Comparison of ENCODE assay signal across 11 mouse cellular contexts in the genomic region with DNA sequence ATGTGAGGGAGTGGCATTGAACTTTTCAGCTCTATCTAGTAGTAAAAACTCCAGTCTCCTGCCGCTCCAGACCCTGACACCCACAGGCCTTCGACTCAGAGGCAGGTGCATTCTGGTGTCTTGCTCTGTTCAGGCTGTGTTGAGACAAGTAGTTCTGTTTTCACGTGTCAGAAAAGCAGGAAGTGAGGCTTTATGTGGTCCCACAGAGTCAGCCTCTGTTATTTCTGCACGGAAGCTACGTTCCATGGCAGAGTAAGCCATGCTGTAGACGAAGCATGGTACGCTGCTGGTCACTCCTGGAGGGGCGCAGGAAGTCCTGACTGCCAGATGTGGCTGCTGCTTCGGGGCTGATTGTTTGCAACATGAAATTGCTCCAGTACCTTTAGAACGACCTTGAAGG.
A peak's percentile ranks its signal among the peaks of the same experiment; 100 is the strongest.
DNase-seq lines count a peak whose midpoint lies in the region; ATAC-seq lines count a peak whose summit lies in the region.
"Had no signal": no experiment of that assay in that cellular context is flagged by ENCODE, and none has a peak within 500 bp of the region (broad histone marks: within the 10 kb centered on the region; RNA-seq: fewer than 3 reads in every experiment).

No protein-coding gene starts in this region.

- peak; percentile 64 to 73 for DNase-seq in B cell, adult 2 months
- peak; percentile 61 for DNase-seq in T-cell, adult 2 months (ENCODE audit: low spot score)
- peak; percentile 10 to 32 for DNase-seq in thymus, adult 18-20 months
- DNase-seq in cerebellum, postnatal 36 days = no peak
- DNase-seq in heart, adult 18-20 months = no peak
- DNase-seq in cerebellum, postnatal 10 days = no peak
- no peak for DNase-seq in cerebellum, adult 9-11 months
- DNase-seq: adrenal gland, postnatal 25 days; cerebellum, adult 18-20 months had no signal

- ATAC-seq in megakaryocyte progenitor cell, adult 5-6 weeks (replicated peaks; ENCODE audit: poor library complexity) = peak; percentile 89
- ATAC-seq: lung, postnatal 0 days had no signal

Comparison
In these comparisons a context has a peak if more than half of its experiments do, and no peak if none do; other contexts are left out.
1. DNase-seq: peak in B cell, adult 2 months (2 of 2), T-cell, adult 2 months (single experiment) and thymus, adult 18-20 months (2 of 2); none in cerebellum, postnatal 36 days (0 of 2), heart, adult 18-20 months (0 of 2), cerebellum, postnatal 10 days (0 of 2) and cerebellum, adult 9-11 months (single experiment).